Mouse (Mus musculus) thymus, adult 2 months (tissue): ENCODE measurements around the gene Usp18. TPM values are rescaled to one million over a fixed set of nuclear protein-coding genes. Genes with fewer than 3 reads are reported as not detected.

Experiments used
- DNase-seq: peaks from one replicate; pipeline ENCODE4 v3.0.0; 2021
- H3K27ac ChIP-seq: fragments of 200-500 bp; 2 replicates; pipeline ENCODE4 v1.5.1; 2012; ENCODE audit warnings: low read length, control low read depth; ENCODE audit not compliant: control insufficient read depth, insufficient read depth
- H3K27me3 ChIP-seq: fragments of 200-500 bp; 2 replicates; pipeline ENCODE4 v1.6.1; 2012; ENCODE audit warnings: mild to moderate bottlenecking, low read length, moderate library complexity, mixed read lengths; ENCODE audit not compliant: control insufficient read depth, insufficient read depth
- H3K36me3 ChIP-seq: fragments of 200-500 bp; 2 replicates; pipeline ENCODE4 v1.6.1; 2012; ENCODE audit warnings: mild to moderate bottlenecking, low read length, moderate library complexity; ENCODE audit not compliant: control insufficient read depth, insufficient read depth
- H3K4me1 ChIP-seq: fragments of 200-500 bp; replicated peaks from 2 replicates; pipeline ENCODE4 v1.6.1; 2012; ENCODE audit warnings: low read length; ENCODE audit not compliant: control insufficient read depth, insufficient read depth
- H3K4me3 ChIP-seq: fragments of 200-500 bp; 2 replicates; pipeline ENCODE4 v1.5.1; 2012; ENCODE audit warnings: mild to moderate bottlenecking, low read length, control low read depth, moderate library complexity; ENCODE audit not compliant: control insufficient read depth, insufficient read depth
- CTCF ChIP-seq: fragments of 200-500 bp; IDR thresholded peaks from 2 replicates; pipeline ENCODE4 v1.5.1; 2012; ENCODE audit warnings: mild to moderate bottlenecking, control low read depth, low read length, moderate library complexity, borderline replicate concordance; ENCODE audit not compliant: control insufficient read depth, poor library complexity, insufficient read depth; ENCODE audit errors: extremely low read depth
- POLR2A ChIP-seq: fragments of 200-500 bp; IDR thresholded peaks from 2 replicates; pipeline ENCODE4 v1.6.1; 2012; ENCODE audit warnings: mild to moderate bottlenecking, low read length, control low read depth, moderate library complexity; ENCODE audit not compliant: control insufficient read depth, poor library complexity, insufficient read depth; ENCODE audit errors: extremely low read depth
- WGBS: fragments of 180-500 bp; shearing (Covaris S2); methylation state at CpG from one replicate; pipeline ENCODE4 v1.1.7; 2018; 5-methylcytosine and 5-hydroxymethylcytosine counted together
- polyA plus RNA-seq: library from polyadenylated mRNA; depleted of rRNA; stranded (reverse); fragments of >200 nt; gene quantifications from 2 replicates; pipeline ENCODE4 v1.2.3, GENCODE M21; 2012; rRNA removed

The Usp18 gene
- 30.0 and 43.4 TPM in 2 replicates for polyA plus RNA-seq

- H3K27me3 ChIP-seq, result no peaks in the 10 kb centered on the region
- peaks cover 33% of the 10 kb centered on the region for H3K4me1 ChIP-seq
- DNase-seq, result peak; percentile 90
- peak within 1 kb of the TSS; percentile 49; the same call in 1 of the 2 replicates for H3K27ac ChIP-seq
- TF ChIP-seq POLR2A (no peak; the same call in none of the 2 replicates), CTCF (peak; percentile 40; the same call in 1 of the 2 replicates)
- no peaks in the 10 kb centered on the region for H3K36me3 ChIP-seq
- H3K4me3 ChIP-seq, result peak within 1 kb of the TSS; percentile 66
- 2% methylated on average over 35 of the region's 35 CpGs for WGBS
Observed at GRCm38 (mm10) chr6:121245127-121246036, at the start of gene Usp18. Gene Usp18, plus strand, starts transcription at chr6:121245906.

- DNase-seq, result no peak
- 28% methylated on average over 9 of the region's 9 CpGs for WGBS
- H3K4me1 ChIP-seq, result peaks cover 25% of the 10 kb centered on the region
- peak overlapping the region; percentile 36; the same call in 1 of the 2 replicates for H3K27ac ChIP-seq
- no peak overlapping the region for H3K4me3 ChIP-seq
- no peak for TF ChIP-seq CTCF
- TF ChIP-seq POLR2A, result no peak
- H3K36me3 ChIP-seq, result no peaks in the 10 kb centered on the region; the same call in 1 of the 2 replicates
- no peaks in the 10 kb centered on the region for H3K27me3 ChIP-seq
Observed at GRCm38 (mm10) chr6:121197807-121198365, 47.8 kb upstream of the Usp18 start.

- Histone ChIP-seq H3K27me3 (no peaks in the 10 kb centered on the region), H3K36me3 (no peaks in the 10 kb centered on the region), H3K4me3 (no peak overlapping the region), H3K27ac (no peak overlapping the region), H3K4me1 (peaks cover 7% of the 10 kb centered on the region)
- TF ChIP-seq POLR2A, result no peak
- no peak for TF ChIP-seq CTCF
- 81% methylated on average over 4 of the region's 4 CpGs for WGBS
- DNase-seq, result no peak
Observed at GRCm38 (mm10) chr6:121200458-121200857, 45.2 kb upstream of the Usp18 start.

GRCm38 (mm10) chr6:121202026-121202425 lies 43.7 kb upstream of the Usp18 start:
- TF ChIP-seq POLR2A (no peak), CTCF (no peak)
- Histone ChIP-seq H3K27me3 (no peaks in the 10 kb centered on the region), H3K27ac (no peak overlapping the region), H3K4me3 (no peak overlapping the region), H3K36me3 (no peaks in the 10 kb centered on the region), H3K4me1 (peaks cover 13% of the 10 kb centered on the region)
- DNase-seq, result no peak
- WGBS, result 97% methylated on average over 5 of the region's 5 CpGs

GRCm38 (mm10) chr6:121206481-121206880 lies 39.2 kb upstream of the Usp18 start:
- H3K27me3 ChIP-seq, result no peaks in the 10 kb centered on the region; the same call in 1 of the 2 replicates
- TF ChIP-seq CTCF (no peak), POLR2A (no peak)
- DNase-seq, result no peak
- peaks cover 32% of the 10 kb centered on the region for H3K4me1 ChIP-seq
- H3K27ac ChIP-seq, result no peak overlapping the region
- H3K36me3 ChIP-seq, result no peaks in the 10 kb centered on the region
- H3K4me3 ChIP-seq, result no peak overlapping the region
- 94% methylated on average over 5 of the region's 5 CpGs for WGBS

GRCm38 (mm10) chr6:121209584-121209983 lies 36.1 kb upstream of the Usp18 start:
- Histone ChIP-seq H3K36me3 (no peaks in the 10 kb centered on the region), H3K27me3 (no peaks in the 10 kb centered on the region; the same call in 1 of the 2 replicates), H3K4me1 (peaks cover 38% of the 10 kb centered on the region), H3K27ac (no peak overlapping the region), H3K4me3 (no peak overlapping the region)
- TF ChIP-seq POLR2A (no peak), CTCF (no peak)
- no peak for DNase-seq
- 91% methylated on average over 2 of the region's 2 CpGs for WGBS
